Mouse (Mus musculus): ENCODE measurements around the gene Il21r. TPM values are rescaled to one million over a fixed set of nuclear protein-coding genes. Genes with fewer than 3 reads are reported as not detected.

Il21r gene
- polyA plus RNA-seq, 1 experiment from 2014 or later = 34.1 TPM

GRCm38 (mm10) chr7:125564316-125565024 lies 38.8 kb upstream of the Il21r start:
- H3K4me3 ChIP-seq (ENCODE audit: inconsistent target) = no peak overlapping the region
- H3K36me3 ChIP-seq (ENCODE audit: inconsistent target) = peaks cover 72% of the 10 kb centered on the region
- H3K79me2 ChIP-seq (ENCODE audit: inconsistent target) = peaks cover 85% of the 10 kb centered on the region
- H3K27ac ChIP-seq = no peak overlapping the region
- 80% methylated on average over 11 of the region's 11 CpGs for WGBS (ENCODE audit: missing documents)

GRCm38 (mm10) chr7:125565516-125566285 lies 37.5 kb upstream of the Il21r start:
- peaks cover 72% of the 10 kb centered on the region for H3K79me2 ChIP-seq (ENCODE audit: inconsistent target)
- no peak overlapping the region for H3K27ac ChIP-seq
- H3K4me3 ChIP-seq (ENCODE audit: inconsistent target) = no peak overlapping the region
- WGBS (ENCODE audit: missing documents) = 86% methylated on average over 11 of the region's 12 CpGs
- H3K36me3 ChIP-seq (ENCODE audit: inconsistent target) = peaks cover 74% of the 10 kb centered on the region

- Histone ChIP-seq H3K36me3 (ENCODE audit: inconsistent target) (peaks cover 80% of the 10 kb centered on the region), H3K27ac (no peak overlapping the region), H3K79me2 (ENCODE audit: inconsistent target) (peaks cover 65% of the 10 kb centered on the region), H3K4me3 (ENCODE audit: inconsistent target) (no peak overlapping the region)
- WGBS (ENCODE audit: missing documents) = 93% methylated on average over 2 of the region's 2 CpGs
Measured at GRCm38 (mm10) chr7:125566420-125566819, 36.8 kb upstream of the Il21r start.

GRCm38 (mm10) chr7:125568888-125569287 lies 34.3 kb upstream of the Il21r start:
- Histone ChIP-seq H3K36me3 (ENCODE audit: inconsistent target) (peaks cover 94% of the 10 kb centered on the region), H3K27ac (no peak overlapping the region), H3K79me2 (ENCODE audit: inconsistent target) (peaks cover 41% of the 10 kb centered on the region), H3K4me3 (ENCODE audit: inconsistent target) (no peak overlapping the region)
- WGBS (ENCODE audit: missing documents) = 72% methylated on average over 8 of the region's 8 CpGs

- Histone ChIP-seq H3K36me3 (ENCODE audit: inconsistent target) (peaks cover 91% of the 10 kb centered on the region), H3K27ac (no peak overlapping the region), H3K79me2 (ENCODE audit: inconsistent target) (peaks cover 11% of the 10 kb centered on the region; the same call in 1 of the 2 replicates), H3K4me3 (ENCODE audit: inconsistent target) (no peak overlapping the region)
- WGBS (ENCODE audit: missing documents) = 94% methylated on average over 19 of the region's 19 CpGs
Measured at GRCm38 (mm10) chr7:125571891-125572290, 31.3 kb upstream of the Il21r start.

- peaks cover 86% of the 10 kb centered on the region for H3K36me3 ChIP-seq (ENCODE audit: inconsistent target)
Measured at GRCm38 (mm10) chr7:125572737-125573136, 30.5 kb upstream of the Il21r start.

GRCm38 (mm10) chr7:125573849-125574248 lies 29.4 kb upstream of the Il21r start:
- Histone ChIP-seq H3K4me3 (ENCODE audit: inconsistent target) (no peak overlapping the region), H3K36me3 (ENCODE audit: inconsistent target) (peaks cover 76% of the 10 kb centered on the region), H3K79me2 (ENCODE audit: inconsistent target) (no peaks in the 10 kb centered on the region; the same call in 1 of the 2 replicates), H3K27ac (peak overlapping the region; percentile 65)
- WGBS (ENCODE audit: missing documents) = 24% methylated on average over 2 of the region's 2 CpGs

More at GRCm38 (mm10) chr7:125572737-125573136, 30.5 kb upstream of the Il21r start:
- peak overlapping the region; percentile 65; the same call in 1 of the 2 replicates for H3K27ac ChIP-seq
- H3K4me3 ChIP-seq (ENCODE audit: inconsistent target) = no peak overlapping the region
- H3K79me2 ChIP-seq (ENCODE audit: inconsistent target) = peaks cover 2% of the 10 kb centered on the region; the same call in 1 of the 2 replicates
- WGBS (ENCODE audit: missing documents) = 93% methylated on average over 6 of the region's 6 CpGs

- Histone ChIP-seq H3K27ac (peak overlapping the region; percentile 65; the same call in 1 of the 2 replicates), H3K79me2 (ENCODE audit: inconsistent target) (no peaks in the 10 kb centered on the region; the same call in 1 of the 2 replicates), H3K36me3 (ENCODE audit: inconsistent target) (peaks cover 66% of the 10 kb centered on the region), H3K4me3 (ENCODE audit: inconsistent target) (no peak overlapping the region)
- WGBS (ENCODE audit: missing documents) = 88% methylated on average over 3 of the region's 3 CpGs
Measured at GRCm38 (mm10) chr7:125574832-125575231, 28.4 kb upstream of the Il21r start.

GRCm38 (mm10) chr7:125575738-125576540 lies 27.3 kb upstream of the Il21r start:
- H3K4me3 ChIP-seq (ENCODE audit: inconsistent target) = no peak overlapping the region
- H3K79me2 ChIP-seq (ENCODE audit: inconsistent target) = no peaks in the 10 kb centered on the region
- peaks cover 55% of the 10 kb centered on the region for H3K36me3 ChIP-seq (ENCODE audit: inconsistent target)
- 57% methylated on average over 15 of the region's 16 CpGs for WGBS (ENCODE audit: missing documents)
- peak overlapping the region; percentile 65 for H3K27ac ChIP-seq

- H3K4me3 ChIP-seq (ENCODE audit: inconsistent target) = no peak overlapping the region
- no peak overlapping the region for H3K27ac ChIP-seq
- no peaks in the 10 kb centered on the region for H3K79me2 ChIP-seq (ENCODE audit: inconsistent target)
- WGBS (ENCODE audit: missing documents) = 87% methylated on average over 5 of the region's 7 CpGs
- H3K36me3 ChIP-seq (ENCODE audit: inconsistent target) = peaks cover 44% of the 10 kb centered on the region; the same call in 1 of the 2 replicates
Measured at GRCm38 (mm10) chr7:125576982-125577381, 26.2 kb upstream of the Il21r start.

- 87% methylated on average over 11 of the region's 11 CpGs for WGBS (ENCODE audit: missing documents)
- H3K79me2 ChIP-seq (ENCODE audit: inconsistent target) = no peaks in the 10 kb centered on the region
- H3K4me3 ChIP-seq (ENCODE audit: inconsistent target) = no peak overlapping the region
- H3K36me3 ChIP-seq (ENCODE audit: inconsistent target) = peaks cover 38% of the 10 kb centered on the region; the same call in 1 of the 2 replicates
- H3K27ac ChIP-seq = no peak overlapping the region
Measured at GRCm38 (mm10) chr7:125577486-125578088, 25.6 kb upstream of the Il21r start.

GRCm38 (mm10) chr7:125578106-125578505 lies 25.1 kb upstream of the Il21r start:
- Histone ChIP-seq H3K27ac (no peak overlapping the region), H3K36me3 (ENCODE audit: inconsistent target) (peaks cover 33% of the 10 kb centered on the region; the same call in 1 of the 2 replicates), H3K79me2 (ENCODE audit: inconsistent target) (no peaks in the 10 kb centered on the region), H3K4me3 (ENCODE audit: inconsistent target) (no peak overlapping the region)
- WGBS (ENCODE audit: missing documents) = 100% methylated on average over 3 of the region's 3 CpGs

GRCm38 (mm10) chr7:125579545-125580219 lies 23.5 kb upstream of the Il21r start:
- no peak overlapping the region for H3K27ac ChIP-seq
- WGBS (ENCODE audit: missing documents) = 57% methylated on average over 9 of the region's 9 CpGs
- no peak overlapping the region for H3K4me3 ChIP-seq (ENCODE audit: inconsistent target)
- peaks cover 24% of the 10 kb centered on the region; the same call in 1 of the 2 replicates for H3K36me3 ChIP-seq (ENCODE audit: inconsistent target)
- H3K79me2 ChIP-seq (ENCODE audit: inconsistent target) = no peaks in the 10 kb centered on the region

All from macrophage (primary cell).